Mouse (Mus musculus): ENCODE data around the gene Rev1. TPM values are rescaled to one million over a fixed set of nuclear protein-coding genes. Genes with fewer than 3 reads are reported as not detected.

Gene Rev1
- polyA plus RNA-seq, 1 experiment, result 7.4 TPM

GRCm38 (mm10) chr1:38126426-38126825, 3.2 kb downstream of the Rev1 start:
- DNase-seq (ENCODE audit: low read depth in 1 of 2, low spot score in 2 of 2), result no peak
- H3K4me1 ChIP-seq (ENCODE audit: control insufficient read depth, insufficient read depth, insufficient read length), result peaks cover 9% of the 10 kb centered on the region
- H3K27me3 ChIP-seq (ENCODE audit: control insufficient read depth, insufficient read depth, low read length), result no peaks in the 10 kb centered on the region
- WGBS, result 85% methylated on average over 3 of the region's 3 CpGs
- no peak overlapping the region for H3K4me3 ChIP-seq (ENCODE audit: extremely low read depth, insufficient read depth, insufficient read length)
- TF ChIP-seq POLR2A (IDR thresholded peaks at IDR 0.05; ENCODE audit: low read depth, low read length) (no peak), CTCF (IDR thresholded peaks at IDR 0.05; ENCODE audit: extremely low read depth, insufficient read depth, insufficient read length, insufficient replicate concordance) (no peak)
- H3K36me3 ChIP-seq (ENCODE audit: control insufficient read depth, insufficient read depth, low read length), result no peaks in the 10 kb centered on the region
- no peak overlapping the region for H3K27ac ChIP-seq (ENCODE audit: insufficient read depth, low read length)

DNA sequence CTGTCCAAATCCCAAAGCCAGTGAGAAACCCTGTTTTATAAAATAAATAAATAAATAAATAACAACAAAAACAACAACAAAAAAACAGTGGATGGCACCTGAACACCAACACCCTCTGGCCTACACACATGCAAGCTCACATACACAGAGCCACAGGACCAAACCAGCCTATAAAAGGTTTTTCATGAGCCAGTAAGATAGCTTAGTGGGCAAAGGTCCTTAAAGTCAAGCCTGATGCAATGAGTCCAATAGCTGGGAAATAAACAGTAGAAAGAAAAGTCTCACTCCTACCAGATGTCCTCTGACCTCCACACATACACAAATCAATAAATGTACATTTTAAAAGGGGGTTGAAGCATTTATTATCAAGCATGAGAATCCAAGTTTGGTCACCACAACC, 5.3 kb downstream of the Rev1 start:
- Histone ChIP-seq H3K4me1 (ENCODE audit: control insufficient read depth, insufficient read depth, insufficient read length) (peaks cover 10% of the 10 kb centered on the region), H3K27me3 (ENCODE audit: control insufficient read depth, insufficient read depth, low read length) (no peaks in the 10 kb centered on the region), H3K27ac (ENCODE audit: insufficient read depth, low read length) (no peak overlapping the region), H3K36me3 (ENCODE audit: control insufficient read depth, insufficient read depth, low read length) (no peaks in the 10 kb centered on the region), H3K4me3 (ENCODE audit: extremely low read depth, insufficient read depth, insufficient read length) (no peak overlapping the region)
- no peak for DNase-seq (ENCODE audit: low read depth in 1 of 2, low spot score in 2 of 2)
- TF ChIP-seq CTCF (IDR thresholded peaks at IDR 0.05; ENCODE audit: extremely low read depth, insufficient read depth, insufficient read length, insufficient replicate concordance), result no peak

- WGBS, result 43% methylated on average over 5 of the region's 5 CpGs
- Histone ChIP-seq H3K36me3 (ENCODE audit: control insufficient read depth, insufficient read depth, low read length) (no peaks in the 10 kb centered on the region), H3K27ac (ENCODE audit: insufficient read depth, low read length) (no peak overlapping the region), H3K4me1 (ENCODE audit: control insufficient read depth, insufficient read depth, insufficient read length) (peaks cover 8% of the 10 kb centered on the region), H3K4me3 (ENCODE audit: extremely low read depth, insufficient read depth, insufficient read length) (no peak overlapping the region), H3K27me3 (ENCODE audit: control insufficient read depth, insufficient read depth, low read length) (no peaks in the 10 kb centered on the region)
- no peak for DNase-seq (ENCODE audit: low read depth in 1 of 2, low spot score in 2 of 2)
- TF ChIP-seq CTCF (IDR thresholded peaks at IDR 0.05; ENCODE audit: extremely low read depth, insufficient read depth, insufficient read length, insufficient replicate concordance), result no peak
- TF ChIP-seq POLR2A (IDR thresholded peaks at IDR 0.05; ENCODE audit: low read depth, low read length), result no peak
Observed at GRCm38 (mm10) chr1:38120877-38121276, 8.7 kb downstream of the Rev1 start.

DNA sequence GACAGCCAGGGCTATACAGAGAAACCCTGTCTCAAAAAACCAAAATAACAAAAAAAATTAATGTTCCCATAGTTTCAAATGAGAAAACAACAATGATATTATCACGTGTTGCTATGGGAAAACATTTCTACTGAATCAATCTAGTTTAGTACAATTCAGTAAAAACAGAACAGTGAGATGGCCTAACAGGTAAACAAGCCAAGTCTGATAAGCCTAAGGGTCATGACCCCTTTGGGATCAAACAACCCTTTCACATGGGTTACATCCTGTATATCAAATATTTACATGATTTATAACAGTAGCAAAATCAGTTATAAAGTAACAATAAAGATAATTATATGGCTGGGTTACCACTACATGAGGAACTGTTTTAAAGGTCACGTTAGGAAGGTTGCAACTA, 11.0 kb downstream of the Rev1 start:
- WGBS, result 93% methylated on average over 2 of the region's 2 CpGs
- no peak for TF ChIP-seq POLR2A (IDR thresholded peaks at IDR 0.05; ENCODE audit: low read depth, low read length)
- TF ChIP-seq CTCF (IDR thresholded peaks at IDR 0.05; ENCODE audit: extremely low read depth, insufficient read depth, insufficient read length, insufficient replicate concordance), result no peak
- no peaks in the 10 kb centered on the region for H3K27me3 ChIP-seq (ENCODE audit: control insufficient read depth, insufficient read depth, low read length)
- H3K4me1 ChIP-seq (ENCODE audit: control insufficient read depth, insufficient read depth, insufficient read length), result peaks cover 8% of the 10 kb centered on the region
- H3K27ac ChIP-seq (ENCODE audit: insufficient read depth, low read length), result no peak overlapping the region
- H3K36me3 ChIP-seq (ENCODE audit: control insufficient read depth, insufficient read depth, low read length), result no peaks in the 10 kb centered on the region
- no peak for DNase-seq (ENCODE audit: low read depth in 1 of 2, low spot score in 2 of 2)
- no peak overlapping the region for H3K4me3 ChIP-seq (ENCODE audit: extremely low read depth, insufficient read depth, insufficient read length)

GRCm38 (mm10) chr1:38109786-38110185, 19.8 kb downstream of the Rev1 start:
- H3K4me1 ChIP-seq (ENCODE audit: control insufficient read depth, insufficient read depth, insufficient read length), result no peaks in the 10 kb centered on the region
- TF ChIP-seq POLR2A (IDR thresholded peaks at IDR 0.05; ENCODE audit: low read depth, low read length), result no peak
- no peak for TF ChIP-seq CTCF (IDR thresholded peaks at IDR 0.05; ENCODE audit: extremely low read depth, insufficient read depth, insufficient read length, insufficient replicate concordance)
- DNase-seq (ENCODE audit: low read depth in 1 of 2, low spot score in 2 of 2), result no peak

GRCm38 (mm10) chr1:38103813-38104212, 25.8 kb downstream of the Rev1 start:
- Histone ChIP-seq H3K27ac (ENCODE audit: insufficient read depth, low read length) (no peak overlapping the region), H3K4me1 (ENCODE audit: control insufficient read depth, insufficient read depth, insufficient read length) (no peaks in the 10 kb centered on the region), H3K36me3 (ENCODE audit: control insufficient read depth, insufficient read depth, low read length) (peaks cover 5% of the 10 kb centered on the region; the same call in 1 of the 2 replicates), H3K27me3 (ENCODE audit: control insufficient read depth, insufficient read depth, low read length) (no peaks in the 10 kb centered on the region), H3K4me3 (ENCODE audit: extremely low read depth, insufficient read depth, insufficient read length) (no peak overlapping the region)
- TF ChIP-seq CTCF (IDR thresholded peaks at IDR 0.05; ENCODE audit: extremely low read depth, insufficient read depth, insufficient read length, insufficient replicate concordance), result no peak
- TF ChIP-seq POLR2A (IDR thresholded peaks at IDR 0.05; ENCODE audit: low read depth, low read length), result no peak
- no peak for DNase-seq (ENCODE audit: low read depth in 1 of 2, low spot score in 2 of 2)
- 92% methylated on average over 3 of the region's 3 CpGs for WGBS

More at GRCm38 (mm10) chr1:38109786-38110185, 19.8 kb downstream of the Rev1 start:
- H3K27me3 ChIP-seq (ENCODE audit: control insufficient read depth, insufficient read depth, low read length), result no peaks in the 10 kb centered on the region
- H3K27ac ChIP-seq (ENCODE audit: insufficient read depth, low read length), result no peak overlapping the region
- H3K4me3 ChIP-seq (ENCODE audit: extremely low read depth, insufficient read depth, insufficient read length), result no peak overlapping the region
- 85% methylated on average over 7 of the region's 7 CpGs for WGBS
- peaks cover 5% of the 10 kb centered on the region; the same call in 1 of the 2 replicates for H3K36me3 ChIP-seq (ENCODE audit: control insufficient read depth, insufficient read depth, low read length)

DNA sequence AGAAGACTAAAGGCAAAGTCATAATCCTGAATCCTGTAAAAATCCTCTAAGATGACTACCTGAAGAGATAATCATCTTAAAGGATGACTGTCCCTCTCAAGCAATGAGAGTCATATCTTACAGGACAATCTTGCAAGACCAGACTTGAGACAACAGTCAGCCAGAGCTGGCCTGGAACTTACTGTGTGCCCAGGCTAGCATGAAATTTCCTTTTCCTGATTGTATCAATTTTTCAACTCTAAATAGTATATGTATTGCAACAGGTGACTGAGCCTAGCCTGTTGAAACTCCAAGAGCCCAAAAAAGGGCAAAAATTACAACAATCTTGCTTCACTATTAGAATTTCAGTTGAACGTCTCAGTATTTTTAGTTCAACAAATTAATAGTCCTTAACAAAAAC, 26.4 kb downstream of the Rev1 start:
- no peak for DNase-seq (ENCODE audit: low read depth in 1 of 2, low spot score in 2 of 2)
- no peaks in the 10 kb centered on the region for H3K27me3 ChIP-seq (ENCODE audit: control insufficient read depth, insufficient read depth, low read length)
- 83% methylated on average over 1 of the region's 1 CpGs for WGBS
- no peak overlapping the region for H3K27ac ChIP-seq (ENCODE audit: insufficient read depth, low read length)
- H3K4me1 ChIP-seq (ENCODE audit: control insufficient read depth, insufficient read depth, insufficient read length), result no peaks in the 10 kb centered on the region
- H3K4me3 ChIP-seq (ENCODE audit: extremely low read depth, insufficient read depth, insufficient read length), result no peak overlapping the region
- H3K36me3 ChIP-seq (ENCODE audit: control insufficient read depth, insufficient read depth, low read length), result peaks cover 5% of the 10 kb centered on the region; the same call in 1 of the 2 replicates
- TF ChIP-seq POLR2A (IDR thresholded peaks at IDR 0.05; ENCODE audit: low read depth, low read length) (no peak), CTCF (IDR thresholded peaks at IDR 0.05; ENCODE audit: extremely low read depth, insufficient read depth, insufficient read length, insufficient replicate concordance) (no peak)
